Mouse (Mus musculus): ENCODE results near the gene 2410131K14Rik.

The 2410131K14Rik gene

DNA sequence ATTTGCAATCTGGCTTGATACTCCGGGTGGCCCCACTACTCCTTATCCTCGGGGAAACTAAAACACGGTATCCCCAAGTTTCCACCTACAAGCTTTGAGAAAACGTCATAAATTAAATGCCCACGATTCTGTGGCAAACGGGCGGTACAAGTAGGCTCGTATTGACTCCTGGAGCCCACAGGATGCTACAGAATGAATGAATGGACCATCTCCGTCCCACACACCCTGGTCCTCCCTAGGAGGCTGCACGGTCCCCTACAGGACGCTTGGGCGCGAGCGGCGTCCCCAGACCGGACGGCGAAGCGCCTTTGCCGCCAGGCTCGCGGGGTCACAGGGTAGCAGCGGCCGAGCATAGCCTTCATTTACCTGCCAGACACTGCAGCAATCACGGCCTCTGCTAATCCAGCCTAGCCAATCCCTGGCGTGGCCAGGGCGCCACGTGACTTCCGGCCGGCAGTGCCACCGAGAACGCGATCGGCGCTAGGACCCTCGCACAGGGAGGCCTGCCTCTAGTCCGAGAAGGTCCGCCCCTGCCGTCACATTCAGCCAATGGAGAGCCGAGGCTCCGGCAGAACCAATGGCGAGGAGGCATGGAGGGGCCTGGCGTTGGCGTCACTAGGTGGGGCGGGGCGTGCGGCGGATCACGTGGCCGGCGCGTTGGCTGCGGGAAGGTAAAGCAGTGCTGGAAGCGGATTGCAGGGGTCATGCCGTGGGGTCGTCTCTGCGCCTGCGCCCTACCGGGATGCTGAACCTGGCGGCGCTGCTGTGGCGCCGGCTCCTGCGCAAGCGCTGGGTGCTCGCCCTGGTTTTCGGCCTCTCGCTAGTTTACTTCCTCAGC, at the start of gene 2410131K14Rik, which contains the start of gene Rnft2:
TSS of gene 2410131K14Rik (plus strand) at position 622 of the 838 bp plus-strand sequence.
TSS of gene Rnft2 (minus strand) at position 511 of the 838 bp plus-strand sequence.
- CTCF ChIA-PET: no interaction called here

DNA sequence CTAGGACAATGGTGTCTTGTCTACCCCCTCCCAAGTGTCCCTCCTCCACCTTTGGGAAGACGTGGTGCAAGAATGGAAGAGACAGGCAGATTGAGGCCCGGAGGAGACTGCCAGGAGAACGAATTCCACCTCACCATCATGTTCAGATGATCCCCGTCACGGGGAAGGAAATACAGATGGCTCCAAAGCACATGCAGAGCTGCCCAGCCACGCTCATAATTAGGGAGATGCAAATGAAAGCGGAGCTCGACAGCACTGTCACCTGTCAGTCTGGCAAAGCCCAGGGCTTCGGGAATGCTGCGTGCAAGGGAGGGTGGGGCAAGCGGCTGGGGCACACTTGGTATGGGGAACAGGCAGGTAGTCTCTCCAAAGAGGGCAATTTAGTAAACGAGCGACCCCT, 47.6 kb upstream of the 2410131K14Rik start:
- CTCF ChIA-PET: no interaction called here

DNA sequence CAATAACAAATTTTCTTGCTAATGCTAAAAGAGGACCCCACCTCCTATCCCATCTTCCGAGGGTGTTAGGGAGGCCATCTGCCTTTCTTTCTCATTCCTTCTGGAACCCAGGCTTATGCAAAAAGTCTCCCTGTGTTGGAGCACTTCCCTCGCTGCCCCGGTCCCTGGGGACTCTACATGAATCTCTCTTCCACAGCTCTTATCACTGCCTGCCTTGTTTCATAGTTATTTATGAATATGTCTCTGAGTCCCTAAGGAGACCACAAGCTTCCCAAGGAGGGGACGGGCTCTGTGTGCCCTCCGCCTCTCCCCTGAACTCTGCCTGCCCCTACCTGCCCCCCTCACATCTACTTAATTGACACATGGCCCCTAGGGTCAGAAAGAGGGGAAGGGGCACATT, 45.4 kb upstream of the 2410131K14Rik start:
- CTCF ChIA-PET: no interaction called here

DNA sequence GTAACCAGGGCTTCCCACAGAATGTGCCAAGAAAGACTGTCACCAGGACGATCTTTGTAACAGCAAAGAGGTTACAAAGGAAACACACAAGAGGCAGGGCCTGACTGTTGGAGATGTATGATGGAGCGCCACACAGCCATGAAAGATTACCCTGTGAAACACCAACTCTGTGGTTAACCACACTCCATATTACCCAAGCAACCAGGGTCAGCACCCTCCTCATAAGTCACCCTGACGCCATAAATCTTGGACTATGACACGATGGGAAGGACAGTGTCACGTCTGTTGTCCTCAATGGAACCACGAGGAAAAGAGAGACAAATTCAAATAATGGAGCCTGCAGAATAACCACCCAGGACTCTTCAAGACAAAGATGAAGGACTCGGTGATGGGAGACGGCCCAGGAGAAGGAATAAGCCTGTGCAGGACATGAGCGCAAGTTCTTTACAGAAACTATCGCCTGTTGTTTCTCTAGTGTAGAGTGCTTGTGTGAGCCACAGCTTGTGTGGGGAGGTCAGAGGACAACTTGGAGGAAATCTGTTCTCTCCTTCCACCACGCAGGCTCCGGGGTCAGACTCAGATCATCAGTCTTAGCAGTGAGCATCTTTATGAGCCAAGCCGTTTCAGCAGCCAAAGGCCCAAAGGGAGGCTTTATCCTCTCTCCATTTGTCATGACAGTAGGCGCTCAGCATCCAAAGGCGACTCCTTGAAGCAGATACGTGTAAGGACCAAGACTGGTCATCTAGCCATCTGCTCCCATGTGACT, 40.2 kb upstream of the 2410131K14Rik start:
- CTCF ChIA-PET: no interaction called here

DNA sequence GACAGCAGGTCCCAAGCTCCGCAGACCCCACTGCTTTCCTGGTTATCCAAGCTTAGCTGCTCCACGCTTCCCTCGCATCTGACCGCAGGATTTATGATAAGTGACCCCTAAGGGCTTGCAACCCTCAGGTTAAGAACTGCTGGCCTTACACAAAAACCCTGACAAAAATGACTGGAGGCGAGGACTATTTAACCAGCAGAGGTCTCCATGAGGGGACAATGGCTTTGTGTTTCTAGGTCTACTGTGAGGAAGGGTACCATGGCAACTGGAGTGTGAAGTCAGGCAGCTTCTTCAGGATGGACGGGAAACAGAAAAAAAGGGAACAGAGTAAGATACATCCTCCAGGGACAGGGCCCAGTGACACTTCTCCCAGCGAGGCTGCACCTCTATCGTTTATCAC, 39.2 kb upstream of the 2410131K14Rik start:
- CTCF ChIA-PET: no interaction called here

DNA sequence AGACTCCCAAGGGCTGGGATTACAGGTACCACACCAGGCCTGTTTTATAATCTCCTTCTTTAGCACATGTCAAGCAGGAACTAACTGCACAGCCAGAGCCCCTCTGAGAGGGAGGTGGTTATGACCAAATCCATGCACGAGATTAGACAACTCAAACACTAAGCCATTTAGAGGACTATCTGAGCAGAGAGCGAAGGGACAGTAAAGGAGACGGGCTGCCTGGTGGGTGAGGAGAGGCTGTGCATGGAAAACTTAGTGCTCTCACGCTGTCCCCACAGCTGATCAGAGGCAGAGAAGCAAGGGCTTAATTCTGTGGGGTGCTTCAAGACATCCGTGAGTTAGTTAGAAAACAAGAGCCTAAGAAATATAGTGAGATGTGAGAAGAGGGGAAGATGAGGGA, 31.0 kb upstream of the 2410131K14Rik start:
- CTCF ChIA-PET: interaction anchor here (0.7 kb wide), 1 partner anchor 19 kb away, joined by 3 read pairs; no protein-coding TSS in a partner anchor

DNA sequence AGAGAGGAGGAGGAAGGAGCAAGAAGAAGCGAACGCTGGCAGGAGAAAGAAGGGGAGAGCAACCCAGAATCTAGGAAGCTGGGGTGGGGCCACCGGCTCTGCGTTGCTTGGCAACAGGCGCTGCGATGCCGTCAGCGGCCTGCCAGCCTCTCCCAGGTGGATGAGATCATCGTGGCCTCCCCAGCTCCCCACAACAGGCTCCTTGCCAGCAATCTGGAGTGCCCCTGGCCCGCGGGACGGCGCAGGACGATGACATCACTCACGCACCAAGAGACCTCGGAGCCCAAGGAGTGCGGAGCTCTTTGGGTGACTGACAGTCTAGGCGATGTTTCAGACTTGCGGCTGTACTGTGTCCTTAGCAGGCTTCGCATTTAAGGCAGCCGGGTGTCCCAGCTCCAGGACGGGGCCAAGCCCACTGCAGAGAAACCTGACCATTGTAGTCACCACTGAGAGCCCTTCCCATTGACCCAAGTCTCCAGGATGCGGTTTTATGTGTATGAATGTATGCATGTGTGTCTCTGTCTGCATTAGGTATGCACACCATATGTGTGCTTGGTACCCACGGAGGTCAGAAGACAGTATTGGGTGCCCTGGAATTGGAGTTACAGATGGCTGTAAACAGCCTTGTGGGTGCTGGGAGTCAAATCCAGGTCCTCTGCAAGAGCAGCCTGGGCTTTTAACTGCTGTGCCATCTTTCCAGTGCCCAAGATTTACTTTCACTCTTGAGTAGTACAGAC, 30.4 kb upstream of the 2410131K14Rik start:
- CTCF ChIA-PET: no interaction called here

DNA sequence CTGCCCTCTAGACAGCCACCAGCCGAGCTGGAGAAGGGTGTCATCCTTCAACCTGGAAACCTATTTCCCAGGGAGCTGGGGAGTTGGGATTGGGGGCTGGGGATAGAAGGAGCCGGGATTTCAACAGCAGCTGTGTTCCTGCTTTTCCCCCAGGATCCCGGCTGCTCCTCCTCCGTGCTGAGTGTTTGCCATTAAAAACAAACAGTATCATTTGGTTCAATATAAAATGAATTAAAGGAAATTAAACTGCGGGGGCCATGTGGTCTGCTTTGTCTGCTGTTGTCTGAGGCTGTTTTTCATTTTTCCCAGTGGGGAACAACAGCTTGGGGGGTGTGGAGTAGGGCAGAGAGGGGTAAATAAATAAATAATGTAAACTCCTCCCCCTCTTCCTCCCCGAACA, 27.6 kb upstream of the 2410131K14Rik start:
- CTCF ChIA-PET: no interaction called here

DNA sequence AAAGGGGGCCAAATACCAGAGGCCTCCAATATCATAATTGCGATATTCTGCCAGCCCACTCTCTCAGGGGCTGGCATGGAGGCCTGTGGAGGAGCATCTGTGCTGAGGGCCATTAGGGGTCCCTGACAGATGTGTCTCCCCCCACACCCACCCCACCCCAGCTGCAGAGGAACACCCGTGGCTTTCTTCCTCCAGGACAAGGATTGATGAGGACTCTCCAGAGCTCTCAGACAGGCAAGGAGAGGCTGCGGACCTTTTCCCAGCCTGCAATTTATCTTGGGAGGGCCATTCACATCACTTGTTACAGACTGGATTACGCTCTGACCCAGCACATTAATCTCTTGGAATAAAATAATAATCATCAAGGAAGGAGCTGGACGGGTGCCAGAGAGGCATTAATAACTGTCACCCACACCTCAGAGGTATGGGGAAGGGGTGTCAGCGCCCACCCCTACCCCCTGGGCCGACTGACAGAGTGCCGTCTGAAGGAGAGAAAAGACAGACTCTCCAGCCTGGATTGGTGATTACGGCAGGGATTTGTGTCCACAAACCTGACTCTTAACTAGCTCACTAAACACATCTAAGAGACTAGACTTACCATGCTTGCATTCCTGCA, 21.8 kb upstream of the 2410131K14Rik start:
- CTCF ChIA-PET: no interaction called here

DNA sequence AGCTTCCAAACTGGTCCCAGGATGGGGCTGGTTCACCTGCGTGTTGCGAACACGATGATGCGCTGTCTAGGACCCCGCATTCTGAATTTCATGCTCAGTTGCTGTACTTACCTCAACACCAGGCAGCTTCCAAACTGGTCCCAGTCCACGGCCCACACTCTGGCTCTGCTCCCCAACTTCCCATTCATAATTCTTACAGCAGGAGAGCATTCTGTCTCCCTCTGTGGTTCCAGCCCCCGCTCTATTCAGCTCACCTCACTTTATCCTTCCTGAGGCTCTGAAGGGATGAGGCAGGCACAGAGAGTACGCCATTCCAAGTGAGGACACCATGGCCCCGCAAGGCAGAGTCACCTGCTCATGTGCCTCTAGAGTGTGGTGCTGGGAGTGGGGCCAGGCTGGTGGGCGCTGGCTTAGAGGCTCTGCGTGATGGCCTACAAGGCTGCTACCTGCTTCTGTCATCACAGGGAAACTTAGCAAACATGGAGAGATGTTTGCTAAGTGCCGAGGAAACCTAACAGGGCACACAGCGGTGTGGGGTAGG, 14.9 kb upstream of the 2410131K14Rik start:
- CTCF ChIA-PET: no interaction called here

DNA sequence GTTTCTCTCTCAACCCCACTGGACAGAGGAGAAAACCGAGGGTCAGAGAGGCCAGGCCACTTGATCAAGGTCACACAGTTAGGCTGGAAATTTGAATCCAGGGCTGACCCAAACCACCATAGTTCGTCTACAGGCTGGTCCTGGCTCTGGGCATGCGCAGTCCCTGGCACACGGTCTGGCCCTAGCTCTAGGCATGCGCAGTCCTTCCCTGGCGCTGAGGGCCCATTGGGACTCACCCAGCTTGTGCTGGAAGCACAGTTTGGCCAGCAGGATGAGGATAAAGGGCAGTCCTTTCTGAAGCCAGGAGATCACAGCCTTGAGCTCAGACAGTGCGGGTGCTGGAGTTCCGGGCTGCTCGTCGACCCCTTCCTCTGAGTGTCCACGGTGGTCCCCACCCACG, 8.1 kb upstream of the 2410131K14Rik start:
- CTCF ChIA-PET: interaction anchor here (0.6 kb wide), 1 partner anchor 332 kb away, joined by 4 read pairs; no protein-coding TSS in a partner anchor

DNA sequence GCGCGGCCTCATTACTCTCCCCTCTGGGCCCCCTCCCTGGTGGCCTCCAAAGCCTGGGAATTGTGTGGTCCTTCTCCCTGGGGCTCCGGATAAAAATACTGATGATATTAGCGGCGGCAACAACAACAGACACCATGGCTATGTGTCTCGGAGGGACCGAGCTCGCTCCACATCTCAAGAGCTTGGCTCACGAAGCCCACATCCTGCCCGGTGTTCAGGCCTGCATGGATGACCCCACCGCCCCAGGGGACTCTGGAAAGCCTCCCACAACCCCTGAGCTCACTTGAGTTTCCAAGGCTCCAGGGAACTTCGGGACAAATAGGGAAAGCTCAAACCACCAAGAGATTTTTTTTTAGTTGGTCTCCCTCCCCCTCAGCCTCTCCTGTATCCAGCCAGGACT, 5.4 kb upstream of the 2410131K14Rik start:
- CTCF ChIA-PET: no interaction called here

DNA sequence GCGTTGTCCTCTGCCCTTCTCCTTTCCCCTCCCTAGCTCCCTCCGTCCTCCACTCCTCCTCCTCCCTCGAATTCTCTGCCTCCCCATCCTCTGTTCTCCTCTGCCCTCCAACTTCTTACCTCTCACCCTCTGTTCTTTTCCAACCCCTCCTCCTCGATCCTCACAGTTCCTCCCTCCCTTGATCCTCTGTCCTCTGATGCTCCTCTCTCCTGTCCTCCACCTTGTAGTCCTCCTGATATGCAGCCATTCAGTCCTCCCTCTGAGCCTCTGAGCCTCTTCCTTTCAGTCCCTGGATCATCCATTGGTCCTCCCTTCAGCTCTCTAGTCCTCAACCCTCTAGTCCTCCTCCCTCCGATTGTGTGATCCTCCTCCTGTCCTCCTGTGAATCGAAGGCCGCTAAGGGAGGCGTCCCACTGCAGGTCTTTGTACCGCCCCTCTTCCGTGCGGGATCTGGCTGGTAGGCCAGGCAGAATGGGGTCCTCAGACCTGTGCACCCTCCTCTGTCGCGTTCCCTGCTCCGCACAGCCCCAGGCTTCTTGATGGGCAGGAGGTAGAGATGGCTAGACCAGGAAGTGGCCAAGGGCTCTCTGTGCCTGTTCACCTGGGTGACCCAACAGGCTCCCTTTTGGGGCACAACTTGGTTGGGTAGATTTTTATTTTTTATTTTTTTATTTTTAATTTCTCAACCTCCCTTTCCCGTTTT, 730 bp downstream of the 2410131K14Rik start:
- CTCF ChIA-PET: no interaction called here

DNA sequence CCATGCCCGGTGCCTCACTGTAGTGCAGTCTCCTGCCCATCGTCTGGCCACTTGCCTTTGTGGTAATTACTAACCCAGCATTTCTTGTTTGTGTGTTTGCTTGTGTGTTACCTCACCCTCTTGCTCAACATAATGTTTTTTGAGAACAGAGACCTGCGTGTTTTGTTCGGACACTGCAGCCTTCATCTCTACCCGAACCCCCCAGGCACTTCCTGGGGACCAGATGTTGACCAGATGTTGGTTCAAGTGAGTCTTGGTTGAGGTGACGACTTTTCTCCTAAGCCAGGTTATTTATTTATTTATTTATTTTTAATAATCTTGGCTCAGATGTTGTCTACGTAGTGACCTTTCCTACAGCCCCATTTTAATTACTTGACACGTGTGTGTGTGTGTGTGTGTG, 2.4 kb downstream of the 2410131K14Rik start:
- CTCF ChIA-PET: no interaction called here

DNA sequence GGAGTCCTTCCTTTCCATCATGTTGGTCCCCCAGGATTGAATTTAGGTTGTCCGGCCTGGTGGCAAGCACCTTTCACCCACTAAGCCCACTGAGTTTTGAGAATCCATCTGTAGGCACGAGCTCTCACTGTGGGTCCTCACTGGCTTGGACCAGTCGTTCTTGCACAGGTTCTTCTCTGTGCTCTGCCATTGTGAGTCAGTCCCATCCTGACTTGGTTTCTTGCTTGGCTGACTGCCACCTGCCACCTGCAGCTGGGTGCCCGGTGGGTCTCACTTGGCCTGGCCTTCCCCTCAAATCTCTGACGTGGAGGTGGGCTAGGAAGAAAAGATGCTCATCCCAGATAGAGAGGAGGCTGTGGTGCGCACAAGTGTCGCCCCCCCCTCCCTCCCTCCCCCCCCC, 6.0 kb downstream of the 2410131K14Rik start:
- CTCF ChIA-PET: no interaction called here

DNA sequence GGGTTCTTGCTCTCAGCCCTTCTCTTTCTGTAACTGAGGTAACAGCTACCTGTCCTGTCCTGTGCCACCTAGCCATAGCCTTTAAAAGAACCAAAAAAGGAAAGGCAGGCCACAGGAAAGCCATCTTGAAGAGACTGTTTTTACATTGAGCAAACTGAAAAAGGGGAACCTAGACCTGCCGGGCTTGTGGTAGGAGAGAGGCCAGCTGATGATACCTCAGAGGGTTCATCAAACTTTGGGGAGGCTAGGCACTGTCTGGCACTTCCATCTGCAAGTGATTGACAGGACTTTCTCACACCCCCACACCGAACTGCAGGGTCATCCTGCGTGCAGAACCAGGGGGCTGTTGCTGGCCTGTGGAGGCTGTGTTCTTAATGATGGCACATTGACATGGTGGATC, 8.5 kb downstream of the 2410131K14Rik start:
- CTCF ChIA-PET: no interaction called here

DNA sequence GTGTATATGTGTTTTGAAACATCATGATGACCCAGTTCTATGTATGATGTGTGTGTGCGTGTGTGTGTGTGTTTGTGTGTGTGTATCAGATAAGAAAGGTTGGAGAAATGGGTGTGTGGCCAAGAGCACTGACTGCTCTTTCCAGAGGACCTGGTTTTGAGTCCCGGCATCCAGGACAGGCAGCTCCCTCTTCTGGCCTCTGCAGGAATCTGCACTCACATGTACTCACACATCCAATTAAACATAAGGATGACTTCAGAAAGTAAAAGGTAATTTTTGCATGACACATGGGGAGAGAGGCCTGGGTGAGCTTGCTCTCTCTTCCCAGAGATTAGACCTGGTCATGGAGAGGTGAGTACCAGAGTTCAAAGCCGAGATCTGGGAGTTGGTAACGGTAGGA, 12.0 kb downstream of the 2410131K14Rik start:
- CTCF ChIA-PET: no interaction called here

DNA sequence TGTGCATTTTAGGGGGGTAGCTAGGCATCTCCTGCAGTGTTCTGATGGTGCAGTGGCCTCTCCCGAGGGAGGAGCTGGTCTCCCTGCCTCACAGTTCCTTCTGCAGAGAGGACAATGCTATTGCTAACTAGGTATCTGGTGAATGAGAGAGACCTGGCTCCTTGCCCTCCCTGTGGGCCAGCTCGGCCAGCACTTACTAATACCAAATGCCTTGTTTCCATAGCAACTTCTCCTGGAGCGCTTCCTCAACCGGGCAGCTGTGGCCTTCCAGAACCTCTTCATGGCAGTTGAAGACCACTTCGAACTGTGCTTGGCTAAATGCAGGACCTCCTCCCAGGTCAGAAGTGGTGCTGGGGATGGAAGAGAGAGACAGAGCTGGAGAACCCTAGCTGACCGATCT, 14.1 kb downstream of the 2410131K14Rik start:
- CTCF ChIA-PET: no interaction called here

DNA sequence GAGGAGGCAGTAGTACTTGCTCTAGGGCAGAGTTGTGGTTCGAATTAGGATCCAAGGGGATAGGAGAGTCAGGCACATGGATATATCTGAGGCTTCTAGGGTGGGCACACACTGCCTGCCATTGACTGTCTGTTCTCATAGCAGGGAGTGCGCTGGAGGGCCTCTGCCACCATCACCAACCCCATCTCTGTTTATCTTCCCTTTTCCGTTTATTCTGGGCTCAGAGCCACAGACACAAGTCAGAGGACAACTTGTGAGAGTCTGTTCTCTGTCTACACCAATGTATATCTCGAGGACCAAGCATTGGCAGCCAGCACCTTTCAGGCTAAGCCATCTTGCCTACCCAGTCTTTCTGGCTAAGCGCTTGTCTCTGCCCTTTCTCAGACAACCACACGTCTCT, 14.6 kb downstream of the 2410131K14Rik start:
- CTCF ChIA-PET: no interaction called here

DNA sequence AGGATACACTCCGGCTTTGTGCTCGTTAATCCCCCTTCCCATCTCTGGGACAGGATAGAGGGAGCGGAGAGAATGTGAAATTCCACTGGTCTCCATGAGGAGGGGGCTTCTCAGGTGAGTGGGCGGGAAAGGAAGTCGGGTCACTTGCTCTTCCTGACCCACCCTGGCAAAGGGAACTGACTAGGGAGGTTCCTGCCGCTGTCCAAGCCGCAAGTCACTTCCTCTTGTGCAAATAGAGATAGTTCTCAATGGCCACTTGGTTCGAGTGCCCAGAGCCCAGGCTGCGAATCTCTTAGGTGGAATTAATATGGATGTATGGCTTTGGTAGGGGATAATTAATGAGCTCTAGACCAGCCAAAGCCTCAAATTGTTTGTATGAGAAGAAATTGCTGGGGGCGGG, 15.0 kb downstream of the 2410131K14Rik start:
- CTCF ChIA-PET: no interaction called here

DNA sequence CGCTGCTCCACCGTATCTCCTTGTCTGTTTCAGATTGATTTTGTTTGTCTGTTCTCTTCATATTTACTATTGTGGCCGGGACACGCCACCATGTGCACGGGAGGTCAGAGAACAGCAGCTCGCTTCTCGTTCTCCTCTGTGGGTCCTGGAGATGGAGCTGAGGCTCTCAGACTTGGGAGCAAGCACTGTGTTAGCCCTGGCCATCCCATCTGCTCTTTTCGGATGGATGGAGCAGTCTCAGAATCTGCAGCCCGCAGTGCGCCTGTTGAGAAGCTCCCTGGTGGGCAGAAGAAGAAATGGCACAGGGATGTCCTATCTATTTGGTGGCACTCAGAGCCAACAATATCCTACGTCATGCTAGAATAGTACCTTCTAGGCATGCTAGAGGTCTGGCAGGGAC, 15.6 kb downstream of the 2410131K14Rik start:
- CTCF ChIA-PET: no interaction called here
